Mouse (Mus musculus) neural tube, embryonic 14.5 days (tissue): ENCODE measurements around the gene Gfy. TPM values are rescaled to one million over a fixed set of nuclear protein-coding genes. Genes with fewer than 3 reads are reported as not detected.

Experiments used
- ATAC-seq: fragments of 200-750 bp; cut with Nextera tagmentation; 2 replicates; pipeline ENCODE4 v1.8.0; 2017; ENCODE audit warnings: low read depth, mild to moderate bottlenecking, moderate TSS enrichment, moderate library complexity
- H3K27ac ChIP-seq: fragments of 300-500 bp; sonication (generic); 2 replicates; pipeline ENCODE4 v1.5.1; 2014; ENCODE audit warnings: low read depth, mild to moderate bottlenecking, control low read depth, low read length, moderate library complexity, mixed read lengths
- H3K27me3 ChIP-seq: fragments of 300-500 bp; sonication (generic); 2 replicates; pipeline ENCODE4 v1.6.1; 2014; ENCODE audit warnings: low read length; ENCODE audit not compliant: control insufficient read depth, insufficient read depth
- H3K36me3 ChIP-seq: fragments of 300-500 bp; sonication (generic); 2 replicates; pipeline ENCODE4 v1.6.1; 2014; ENCODE audit warnings: low read length, mixed read lengths; ENCODE audit not compliant: control insufficient read depth, insufficient read depth
- H3K4me1 ChIP-seq: fragments of 300-500 bp; sonication (generic); 2 replicates; pipeline ENCODE4 v1.6.1; 2014; ENCODE audit warnings: low read length; ENCODE audit not compliant: control insufficient read depth, insufficient read depth
- H3K4me2 ChIP-seq: fragments of 300-500 bp; sonication (generic); 2 replicates; pipeline ENCODE4 v1.6.1; 2014; ENCODE audit warnings: mild to moderate bottlenecking, low read depth, low read length, control low read depth
- H3K4me3 ChIP-seq: fragments of 300-500 bp; sonication (generic); 2 replicates; pipeline ENCODE4 v1.5.1; 2014; ENCODE audit warnings: low read depth, low read length, control low read depth, mixed read lengths
- H3K9ac ChIP-seq: fragments of 300-500 bp; sonication (generic); replicated peaks from 2 replicates; pipeline ENCODE4 v1.6.1; 2014; ENCODE audit warnings: low read depth, mild to moderate bottlenecking, control low read depth, low read length, mixed read lengths
- H3K9me3 ChIP-seq: fragments of 300-500 bp; sonication (generic); 2 replicates; pipeline ENCODE4 v1.6.1; 2016; ENCODE audit warnings: low read length; ENCODE audit not compliant: control insufficient read depth
- WGBS: fragments of 180-500 bp; shearing (Covaris S2); extraction: QIAGEN DNeasy Blood & Tissue Kit; methylation state at CpG from one replicate; pipeline ENCODE4 v1.1.7; 2014; 5-methylcytosine and 5-hydroxymethylcytosine counted together
- polyA plus RNA-seq: library from polyadenylated mRNA; unstranded; fragments of >200 nt; fragmentation: Nextera tagmentation; extraction: Ambion mirVana; gene quantifications from 2 replicates; pipeline ENCODE4 v1.2.1, GENCODE M21; 2014

Gfy gene
- polyA plus RNA-seq, 1 experiment from 2014 or later, result not detected

GRCm38 (mm10) chr7:45165701-45166100, 13.7 kb downstream of the Gfy start:
- peaks cover 58% of the 10 kb centered on the region for H3K27me3 ChIP-seq
- H3K27ac ChIP-seq, result no peak overlapping the region
- 49% methylated on average over 11 of the region's 11 CpGs for WGBS

GRCm38 (mm10) chr7:45164833-45165232, 14.5 kb downstream of the Gfy start:
- Histone ChIP-seq H3K36me3 (0 out of 2 replicates have a peak, but pooled peaks cover 2% of the 10 kb centered on the region), H3K27me3 (peaks cover 58% of the 10 kb centered on the region), H3K27ac (no peak overlapping the region), H3K9ac (no peak overlapping the region), H3K4me3 (no peak overlapping the region), H3K9me3 (no peaks in the 10 kb centered on the region), H3K4me2 (no peak overlapping the region), H3K4me1 (no peaks in the 10 kb centered on the region)
- no peak for ATAC-seq
- 68% methylated on average over 5 of the region's 5 CpGs for WGBS

More at GRCm38 (mm10) chr7:45165701-45166100, 13.7 kb downstream of the Gfy start:
- H3K4me1 ChIP-seq, result no peaks in the 10 kb centered on the region
- H3K4me2 ChIP-seq, result no peak overlapping the region
- H3K9me3 ChIP-seq, result no peaks in the 10 kb centered on the region
- no peak for ATAC-seq
- no peaks in the 10 kb centered on the region for H3K36me3 ChIP-seq
- H3K4me3 ChIP-seq, result no peak overlapping the region
- no peak overlapping the region for H3K9ac ChIP-seq

- Histone ChIP-seq H3K4me2 (peak within 1 kb of the TSS; percentile 59), H3K9ac (no peak within 1 kb of the TSS; the same call in 1 of the 2 replicates), H3K36me3 (0 out of 2 replicates have a peak, but pooled peaks cover 7% of the 10 kb centered on the region), H3K4me1 (no peaks in the 10 kb centered on the region), H3K4me3 (peak within 1 kb of the TSS; percentile 29), H3K9me3 (no peaks in the 10 kb centered on the region), H3K27me3 (peaks cover 49% of the 10 kb centered on the region), H3K27ac (no peak within 1 kb of the TSS)
- WGBS, result 3% methylated on average over 26 of the region's 41 CpGs
- ATAC-seq, result no peak
Measured at GRCm38 (mm10) chr7:45163735-45164490, 15.5 kb downstream of the Gfy start, which contains the start of gene Slc17a7. Gene Slc17a7 (plus strand): TSS chr7:45163949.

GRCm38 (mm10) chr7:45162996-45163615, 16.3 kb downstream of the Gfy start:
- Histone ChIP-seq H3K9me3 (no peaks in the 10 kb centered on the region), H3K27ac (no peak overlapping the region), H3K4me3 (no peak overlapping the region), H3K27me3 (peaks cover 41% of the 10 kb centered on the region), H3K4me1 (no peaks in the 10 kb centered on the region), H3K36me3 (0 out of 2 replicates have a peak, but pooled peaks cover 14% of the 10 kb centered on the region), H3K9ac (no peak overlapping the region), H3K4me2 (no peak overlapping the region)
- WGBS, result 68% methylated on average over 9 of the region's 9 CpGs
- ATAC-seq, result no peak

GRCm38 (mm10) chr7:45162551-45162950, 16.8 kb downstream of the Gfy start:
- Histone ChIP-seq H3K4me3 (peak overlapping the region; percentile 27), H3K4me1 (no peaks in the 10 kb centered on the region), H3K27ac (no peak overlapping the region), H3K9ac (0 out of 2 replicates have a peak overlapping the region, but pooled peaks have one; percentile 11), H3K9me3 (no peaks in the 10 kb centered on the region), H3K36me3 (0 out of 2 replicates have a peak, but pooled peaks cover 18% of the 10 kb centered on the region), H3K27me3 (peaks cover 37% of the 10 kb centered on the region), H3K4me2 (peak overlapping the region; percentile 59)
- WGBS, result 25% methylated on average over 6 of the region's 6 CpGs
- no peak for ATAC-seq

GRCm38 (mm10) chr7:45161612-45162473, 17.5 kb downstream of the Gfy start:
- H3K9ac ChIP-seq, result 0 out of 2 replicates have a peak overlapping the region, but pooled peaks have one; percentile 11
- no peak overlapping the region for H3K27ac ChIP-seq

GRCm38 (mm10) chr7:45160866-45161265, 18.5 kb downstream of the Gfy start:
- no peak overlapping the region for H3K9ac ChIP-seq
- ATAC-seq, result no peak
- no peak overlapping the region for H3K4me2 ChIP-seq
- no peak overlapping the region for H3K27ac ChIP-seq
- 91% methylated on average over 3 of the region's 3 CpGs for WGBS
- H3K36me3 ChIP-seq, result 0 out of 2 replicates have a peak, but pooled peaks cover 18% of the 10 kb centered on the region
- no peak overlapping the region for H3K4me3 ChIP-seq
- no peaks in the 10 kb centered on the region for H3K4me1 ChIP-seq
- H3K27me3 ChIP-seq, result peaks cover 29% of the 10 kb centered on the region
- H3K9me3 ChIP-seq, result no peaks in the 10 kb centered on the region

More at GRCm38 (mm10) chr7:45161612-45162473, 17.5 kb downstream of the Gfy start:
- peak; percentile 87 for ATAC-seq
- 4% methylated on average over 35 of the region's 35 CpGs for WGBS
- no peaks in the 10 kb centered on the region for H3K9me3 ChIP-seq
- peaks cover 36% of the 10 kb centered on the region for H3K27me3 ChIP-seq
- H3K36me3 ChIP-seq, result 0 out of 2 replicates have a peak, but pooled peaks cover 18% of the 10 kb centered on the region
- H3K4me2 ChIP-seq, result peak overlapping the region; percentile 59
- H3K4me1 ChIP-seq, result no peaks in the 10 kb centered on the region
- H3K4me3 ChIP-seq, result peak overlapping the region; percentile 27

- Histone ChIP-seq H3K4me1 (peaks cover 5% of the 10 kb centered on the region), H3K36me3 (0 out of 2 replicates have a peak, but pooled peaks cover 18% of the 10 kb centered on the region)
Measured at GRCm38 (mm10) chr7:45160316-45160800, 19.0 kb downstream of the Gfy start.

More at GRCm38 (mm10) chr7:45160316-45160800, 19.0 kb downstream of the Gfy start:
- ATAC-seq, result no peak
- 95% methylated on average over 6 of the region's 6 CpGs for WGBS
- Histone ChIP-seq H3K27ac (no peak overlapping the region), H3K9me3 (no peaks in the 10 kb centered on the region), H3K27me3 (peaks cover 24% of the 10 kb centered on the region), H3K4me2 (no peak overlapping the region), H3K9ac (no peak overlapping the region), H3K4me3 (no peak overlapping the region)
